Mouse (Mus musculus): Measurements from ENCODE around the gene Apba3. TPM values are rescaled to one million over a fixed set of nuclear protein-coding genes. Genes with fewer than 3 reads are reported as not detected.

Apba3 gene
- total and polyA plus RNA-seq, 3 experiments: 68.9 to 73.2 TPM; not detected in 1

- H3K4me1 ChIP-seq (ENCODE audit: control insufficient read depth in 1 of 2, insufficient read depth in 2 of 2, low read length in 2 of 2): peaks cover 0 to 12% of the 10 kb centered on the region in 2 experiments; a peak in 2 of 4 replicates
- no peaks in the 10 kb centered on the region for H3K79me2 ChIP-seq (ENCODE audit: control insufficient read depth, insufficient read depth, low read length, poor library complexity)
- H3K9me3 ChIP-seq (replicated peaks; ENCODE audit: insufficient read depth, low read length): no peaks in the 10 kb centered on the region
- H3K9ac ChIP-seq (ENCODE audit: control insufficient read depth, low read depth, low read length, poor library complexity, severe bottlenecking): no peak within 1 kb of the TSS
- no peak for DNase-seq (ENCODE audit: low read depth, low spot score)
- peaks cover 0 to 7% of the 10 kb centered on the region in 2 experiments; a peak in 2 of 4 replicates for H3K36me3 ChIP-seq (ENCODE audit: control insufficient read depth in 1 of 2, insufficient read depth in 2 of 2, low read length in 2 of 2)
- H3K27ac ChIP-seq (ENCODE audit: control insufficient read depth, low read depth, low read length): no peak within 1 kb of the TSS
- H3K27me3 ChIP-seq (ENCODE audit: control insufficient read depth in 1 of 2, insufficient read depth in 2 of 2, low read length in 2 of 2): peaks cover 6 to 18% of the 10 kb centered on the region in 2 experiments
- H3K4me3 ChIP-seq (ENCODE audit: control insufficient read depth in 1 of 2, insufficient read depth in 1 of 2, low read depth in 2 of 2, low read length in 2 of 2): no peak within 1 kb of the TSS
- peak in 1 of 3 experiments; percentile 14; a peak in 1 of 6 replicates for TF ChIP-seq CTCF (IDR thresholded peaks at IDR 0.05 in 2 of 3, conservative IDR thresholded peaks at IDR 0.05 in 1 of 3; ENCODE audit: control insufficient read depth in 1 of 3, insufficient read depth in 1 of 3, low read depth in 2 of 3, low read length in 3 of 3, poor library complexity in 1 of 3, severe bottlenecking in 1 of 3)
- no peak for TF ChIP-seq SMC3 (IDR thresholded peaks at IDR 0.05; ENCODE audit: low read depth, low read length)
Measured at GRCm38 (mm10) chr10:81230438-81231332, 36.1 kb upstream of the Apba3 start, which contains the start of gene Atcay. Atcay (minus strand) TSS chr10:81230833.

- H3K79me2 ChIP-seq (ENCODE audit: control insufficient read depth, insufficient read depth, low read length, poor library complexity): no peaks in the 10 kb centered on the region
- H3K4me3 ChIP-seq (ENCODE audit: control insufficient read depth in 1 of 2, insufficient read depth in 1 of 2, low read depth in 2 of 2, low read length in 2 of 2): no peak overlapping the region
- no peak overlapping the region for H3K27ac ChIP-seq (ENCODE audit: control insufficient read depth, low read depth, low read length)
- H3K36me3 ChIP-seq (ENCODE audit: control insufficient read depth in 1 of 2, insufficient read depth in 2 of 2, low read length in 2 of 2): peaks cover 0 to 7% of the 10 kb centered on the region in 2 experiments; a peak in 2 of 4 replicates
- H3K4me1 ChIP-seq (ENCODE audit: control insufficient read depth in 1 of 2, insufficient read depth in 2 of 2, low read length in 2 of 2): peaks cover 0 to 12% of the 10 kb centered on the region in 2 experiments; a peak in 2 of 4 replicates
- H3K9me3 ChIP-seq (replicated peaks; ENCODE audit: insufficient read depth, low read length): no peaks in the 10 kb centered on the region
- no peak overlapping the region for H3K9ac ChIP-seq (ENCODE audit: control insufficient read depth, low read depth, low read length, poor library complexity, severe bottlenecking)
- H3K27me3 ChIP-seq (ENCODE audit: control insufficient read depth in 1 of 2, insufficient read depth in 2 of 2, low read length in 2 of 2): peaks cover 6 to 13% of the 10 kb centered on the region in 2 experiments
- TF ChIP-seq JUND (IDR thresholded peaks at IDR 0.05; ENCODE audit: low read depth, low read length): no peak
- TF ChIP-seq CTCF (IDR thresholded peaks at IDR 0.05 in 2 of 3, conservative IDR thresholded peaks at IDR 0.05 in 1 of 3; ENCODE audit: control insufficient read depth in 1 of 3, insufficient read depth in 1 of 3, low read depth in 2 of 3, low read length in 3 of 3, poor library complexity in 1 of 3, severe bottlenecking in 1 of 3): no peak
- no peak for TF ChIP-seq ZKSCAN1 (IDR thresholded peaks at IDR 0.05; ENCODE audit: low read depth, low read length)
- no peak for TF ChIP-seq NRF1 (IDR thresholded peaks at IDR 0.05; ENCODE audit: insufficient read depth, low read depth, low read length, poor library complexity, severe bottlenecking)
- TF ChIP-seq E2F4 (IDR thresholded peaks at IDR 0.05; ENCODE audit: borderline replicate concordance, low read depth, low read length): no peak
- TF ChIP-seq BHLHE40 (IDR thresholded peaks at IDR 0.05; ENCODE audit: borderline replicate concordance, low read depth, low read length): no peak
- no peak for TF ChIP-seq MEF2A (IDR thresholded peaks at IDR 0.05; ENCODE audit: extremely low read depth, insufficient replicate concordance, low read depth, low read length, poor library complexity, severe bottlenecking)
- TF ChIP-seq MYB (IDR thresholded peaks at IDR 0.05; ENCODE audit: low read depth, low read length): no peak
- no peak for TF ChIP-seq UBTF (IDR thresholded peaks at IDR 0.05; ENCODE audit: borderline replicate concordance, insufficient read depth, low read depth, low read length)
- no peak for TF ChIP-seq TAL1 (IDR thresholded peaks at IDR 0.05; ENCODE audit: low read length)
- no peak for TF ChIP-seq EP300 (IDR thresholded peaks at IDR 0.05; ENCODE audit: low read depth in 1 of 2, low read length in 2 of 2)
- TF ChIP-seq TBP (IDR thresholded peaks at IDR 0.05; ENCODE audit: low read depth, low read length): no peak
- no peak for TF ChIP-seq POLR2AphosphoS5 (IDR thresholded peaks at IDR 0.05; ENCODE audit: borderline replicate concordance, low read depth, low read length)
- no peak for TF ChIP-seq GATA1 (IDR thresholded peaks at IDR 0.05; ENCODE audit: low read depth, low read length)
- TF ChIP-seq RAD21 (IDR thresholded peaks at IDR 0.05; ENCODE audit: low read depth, low read length): no peak
- TF ChIP-seq MAZ (IDR thresholded peaks at IDR 0.05; ENCODE audit: low read depth, low read length): no peak
- no peak for TF ChIP-seq SIN3A (IDR thresholded peaks at IDR 0.05; ENCODE audit: low read length)
- DNase-seq (ENCODE audit: low read depth, low spot score): no peak
Measured at GRCm38 (mm10) chr10:81231436-81231835, 35.3 kb upstream of the Apba3 start.
